Mouse (Mus musculus) G1E (cell line): ENCODE results near the gene Micu1.

Source experiments
- CTCF ChIP-seq: IDR thresholded peaks from 2 replicates; pipeline ENCODE4 v1.5.1; 2012; ENCODE audit warnings: low read depth, low read length, inconsistent platforms, mixed read lengths
- POLR2AphosphoS5 ChIP-seq: IDR thresholded peaks from 2 replicates; pipeline ENCODE4 v1.6.1; 2012; ENCODE audit warnings: low read depth, low read length, inconsistent platforms; ENCODE audit not compliant: insufficient replicate concordance

GRCm38 (mm10) chr10:59835301-59836155, 133.3 kb downstream of the Micu1 start:
- TF ChIP-seq CTCF (no peak), POLR2AphosphoS5 (no peak)
